Comparison of ENCODE assay signal across 29 mouse cellular contexts in the genomic region with DNA sequence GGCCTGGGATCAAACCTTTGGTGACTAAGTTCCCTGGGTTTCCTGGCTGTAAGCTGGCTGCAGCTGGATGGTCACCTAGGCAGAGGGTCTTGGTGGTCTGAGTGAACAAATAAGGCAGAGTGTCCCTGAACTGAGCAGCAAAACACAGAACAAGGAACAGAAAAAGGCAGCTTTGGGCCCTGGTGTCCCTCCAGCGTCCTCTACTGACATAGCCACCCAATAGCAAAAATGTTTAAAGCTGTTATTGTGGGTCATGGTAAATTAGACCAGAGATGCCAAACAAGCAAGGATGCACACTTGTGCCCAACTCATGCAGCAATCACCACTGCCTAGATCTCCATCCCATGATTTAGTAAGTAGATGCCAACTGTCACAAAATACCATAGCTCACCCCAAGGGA. TPM values are rescaled to one million over a fixed set of nuclear protein-coding genes. Genes with fewer than 3 reads are reported as not detected.
DNase-seq lines count a peak whose midpoint lies in the region; ATAC-seq and TF ChIP-seq lines count a peak whose summit lies in the region.
"Had no signal": no experiment of that assay in that cellular context is flagged by ENCODE, and none has a peak within 500 bp of the region (broad histone marks: within the 10 kb centered on the region; RNA-seq: fewer than 3 reads in every experiment).

No protein-coding gene starts in this region.

- no peaks in the 10 kb centered on the region for H3K4me1 ChIP-seq in kidney, adult 2 months (ENCODE audit: control insufficient read depth, insufficient read depth, low read length)
- peaks cover 13% of the 10 kb centered on the region for H3K4me1 ChIP-seq in kidney, embryonic 15.5 days
- H3K4me1 ChIP-seq in MEL (ENCODE audit: control insufficient read depth in 1 of 2, insufficient read depth in 2 of 2, low read length in 2 of 2), result no peaks in the 10 kb centered on the region
- H3K4me1 ChIP-seq in midbrain, embryonic 13.5 days (replicated peaks), result peaks cover 18% of the 10 kb centered on the region

- peak; percentile 28 for DNase-seq in kidney, adult 2 months
- peak; percentile 19 for DNase-seq in thymus, postnatal 4 days
- no peak for DNase-seq in thymus, adult 18-20 months
- no peak for DNase-seq in MEL (ENCODE audit: low read depth, low spot score)
- no peak for DNase-seq in testis, postnatal 14 days (ENCODE audit: low spot score)
- DNase-seq: adrenal gland, postnatal 14 days; cerebellum, adult 9-11 months; forebrain, postnatal 0 days; gastrocnemius, postnatal 36 days; kidney, adult 9 months; kidney, postnatal 25 days; left cerebral cortex, postnatal 4 days had no signal

- H3K9me3 ChIP-seq in kidney, embryonic 15.5 days (replicated peaks), result no peaks in the 10 kb centered on the region
- no peaks in the 10 kb centered on the region for H3K9me3 ChIP-seq in MEL (replicated peaks; ENCODE audit: insufficient read depth, low read length)
- no peaks in the 10 kb centered on the region for H3K9me3 ChIP-seq in midbrain, embryonic 13.5 days
- H3K9me3 ChIP-seq: embryonic facial prominence, embryonic 12.5 days; hindbrain, embryonic 15.5 days; limb, embryonic 15.5 days; lung, embryonic 15.5 days; midbrain, embryonic 12.5 days had no signal

- no peak; the same call in 1 of the 2 replicates for TF ChIP-seq RAD21 in MEL (IDR thresholded peaks at IDR 0.05; ENCODE audit: low read depth, low read length)

- H3K4me2 ChIP-seq in kidney, embryonic 15.5 days, result no peak overlapping the region
- H3K4me2 ChIP-seq in midbrain, embryonic 13.5 days (replicated peaks), result no peak overlapping the region
- H3K4me2 ChIP-seq: embryonic facial prominence, embryonic 12.5 days; hindbrain, embryonic 15.5 days; limb, embryonic 15.5 days; lung, embryonic 15.5 days; midbrain, embryonic 12.5 days had no signal

- H3K36me3 ChIP-seq in kidney, adult 2 months (ENCODE audit: control insufficient read depth, insufficient read depth, low read length), result no peaks in the 10 kb centered on the region
- no peaks in the 10 kb centered on the region for H3K36me3 ChIP-seq in kidney, embryonic 15.5 days
- H3K36me3 ChIP-seq in MEL (ENCODE audit: control insufficient read depth in 1 of 2, insufficient read depth in 2 of 2, low read length in 2 of 2), result no peaks in the 10 kb centered on the region
- no peaks in the 10 kb centered on the region for H3K36me3 ChIP-seq in midbrain, embryonic 13.5 days
- H3K36me3 ChIP-seq: embryonic facial prominence, embryonic 12.5 days; G1E; hindbrain, embryonic 15.5 days; limb, embryonic 15.5 days; lung, embryonic 15.5 days; midbrain, embryonic 12.5 days had no signal

- H3K4me3 ChIP-seq in kidney, adult 2 months (ENCODE audit: insufficient read depth, low read depth, low read length), result no peak overlapping the region
- H3K4me3 ChIP-seq in kidney, embryonic 15.5 days (replicated peaks), result no peak overlapping the region
- no peak overlapping the region for H3K4me3 ChIP-seq in MEL (ENCODE audit: control insufficient read depth in 1 of 2, insufficient read depth in 1 of 2, low read depth in 2 of 2, low read length in 2 of 2)
- no peak overlapping the region for H3K4me3 ChIP-seq in midbrain, embryonic 13.5 days (replicated peaks)
- H3K4me3 ChIP-seq: embryonic facial prominence, embryonic 12.5 days; hindbrain, embryonic 15.5 days; limb, embryonic 15.5 days; lung, embryonic 15.5 days; midbrain, embryonic 12.5 days had no signal

- H3K27me3 ChIP-seq in kidney, adult 2 months (replicated peaks; ENCODE audit: control insufficient read depth, insufficient read depth, low read length), result no peaks in the 10 kb centered on the region
- no peaks in the 10 kb centered on the region for H3K27me3 ChIP-seq in kidney, embryonic 15.5 days
- H3K27me3 ChIP-seq in MEL (ENCODE audit: control insufficient read depth in 1 of 2, insufficient read depth in 2 of 2, low read length in 2 of 2), result no peaks in the 10 kb centered on the region
- H3K27me3 ChIP-seq in midbrain, embryonic 13.5 days, result no peaks in the 10 kb centered on the region
- H3K27me3 ChIP-seq: embryonic facial prominence, embryonic 12.5 days; hindbrain, embryonic 15.5 days; limb, embryonic 15.5 days; lung, embryonic 15.5 days had no signal

- no peak overlapping the region for H3K9ac ChIP-seq in kidney, embryonic 15.5 days
- no peak overlapping the region for H3K9ac ChIP-seq in MEL (ENCODE audit: control insufficient read depth, low read depth, low read length, poor library complexity, severe bottlenecking)
- H3K9ac ChIP-seq in midbrain, embryonic 13.5 days (replicated peaks), result no peak overlapping the region
- H3K9ac ChIP-seq: embryonic facial prominence, embryonic 12.5 days; forebrain, postnatal 0 days; hindbrain, embryonic 15.5 days; limb, embryonic 15.5 days; liver, embryonic 14.5 days; lung, embryonic 15.5 days; midbrain, embryonic 12.5 days had no signal

- no peaks in the 10 kb centered on the region for H3K79me2 ChIP-seq in MEL (ENCODE audit: control insufficient read depth, insufficient read depth, low read length, poor library complexity)

- H3K27ac ChIP-seq in kidney, adult 2 months (ENCODE audit: insufficient read depth, low read depth, low read length), result no peak overlapping the region
- no peak overlapping the region for H3K27ac ChIP-seq in kidney, embryonic 15.5 days
- H3K27ac ChIP-seq in MEL (ENCODE audit: control insufficient read depth, low read depth, low read length), result no peak overlapping the region
- no peak overlapping the region for H3K27ac ChIP-seq in midbrain, embryonic 13.5 days
- H3K27ac ChIP-seq: embryonic facial prominence, embryonic 12.5 days; hindbrain, embryonic 15.5 days; limb, embryonic 15.5 days; liver, embryonic 14.5 days; lung, embryonic 15.5 days; midbrain, embryonic 12.5 days had no signal

- no peak for TF ChIP-seq POLR2A in kidney, adult 2 months (IDR thresholded peaks at IDR 0.05; ENCODE audit: low read depth, low read length)
- TF ChIP-seq POLR2A in MEL (IDR thresholded peaks at IDR 0.05; ENCODE audit: control insufficient read depth in 1 of 2, insufficient read depth in 1 of 2, low read depth in 1 of 2, low read length in 2 of 2, poor library complexity in 1 of 2), result no peak

- no peak for TF ChIP-seq EP300 in MEL (IDR thresholded peaks at IDR 0.05; ENCODE audit: low read depth in 1 of 2, low read length in 2 of 2)

- 94% methylated on average over 1 of the region's 1 CpGs for WGBS in kidney, adult 2 months
- 88% methylated on average over 1 of the region's 1 CpGs for WGBS in kidney, embryonic 15.5 days
- WGBS in midbrain, embryonic 13.5 days, result 81% methylated on average over 1 of the region's 1 CpGs

- TF ChIP-seq CTCF in kidney, adult 2 months (conservative IDR thresholded peaks at IDR 0.05; ENCODE audit: insufficient read depth, insufficient read length, low read depth, low read length), result no peak
- peak in 2 of 3 experiments; percentile 1 to 18; a peak in 2 of 6 replicates for TF ChIP-seq CTCF in MEL (IDR thresholded peaks at IDR 0.05 in 2 of 3, conservative IDR thresholded peaks at IDR 0.05 in 1 of 3; ENCODE audit: control insufficient read depth in 1 of 3, insufficient read depth in 1 of 3, low read depth in 2 of 3, low read length in 3 of 3, poor library complexity in 1 of 3, severe bottlenecking in 1 of 3)

- ATAC-seq in kidney, embryonic 15.5 days (replicated peaks; ENCODE audit: low FRiP score), result no peak
- ATAC-seq in midbrain, embryonic 13.5 days, result no peak
- ATAC-seq: forebrain, postnatal 0 days had no signal

TF ChIP-seq in MEL, 35 proteins besides CTCF, POLR2A, EP300 and RAD21:
- TF ChIP-seq SMC3 (IDR thresholded peaks at IDR 0.05; ENCODE audit: low read depth, low read length), result no peak
- no peak for TF ChIP-seq ELF1 (IDR thresholded peaks at IDR 0.05; ENCODE audit: low read depth, low read length)

RNA-seq across cellular contexts. Expression of a gene that starts 16.5 kb away (rescaled TPM):
- polyA plus RNA-seq in kidney, adult 2 months (2012; rRNA removed), result 0.10 and 0.19 TPM in 2 replicates
- 0.18 and 0.34 TPM in 2 replicates for polyA plus RNA-seq in kidney, embryonic 15.5 days (2015; fragmentation: Nextera tagmentation; extraction: Ambion mirVana)
- not detected in 2 replicates for total RNA-seq in MEL (2012; rRNA removed)
- not detected for polyA plus RNA-seq in MEL (2012; ENCODE audit: insufficient read depth in 1 of 2, insufficient read length in 2 of 2, low read depth in 1 of 2, low replicate concordance in 2 of 2, missing spikeins in 1 of 2)
- 0.13 TPM in 1 of 2 replicates, not detected in the other for polyA plus RNA-seq in midbrain, embryonic 13.5 days (2015; fragmentation: Nextera tagmentation; extraction: Ambion mirVana)
- total RNA-seq: adrenal gland, postnatal 14 days; forebrain, postnatal 0 days; G1E; gastrocnemius, postnatal 36 days; hematopoietic stem cell, adult 5-6 weeks; layer of hippocampus, adult 8-10 months; left cerebral cortex, postnatal 4 days; megakaryocyte, adult 5-6 weeks; monocyte, adult 5-6 weeks; neutrophil, adult 5-6 weeks had no signal
- polyA plus RNA-seq: brain, embryonic 14.5 days; embryonic facial prominence, embryonic 12.5 days; G1E; heart, embryonic 16.5 days; hindbrain, embryonic 15.5 days; intestine, embryonic 14.5 days; liver, embryonic 14.5 days; midbrain, embryonic 12.5 days had no signal

Comparison
In these comparisons a context has a peak if more than half of its experiments do, and no peak if none do; other contexts are left out.
1. DNase-seq: peak in kidney, adult 2 months (single experiment) and thymus, postnatal 4 days (single experiment); none in thymus, adult 18-20 months (0 of 2), MEL (single experiment) and testis, postnatal 14 days (single experiment).